Mouse (Mus musculus): Measurements from ENCODE around the gene Srgap1. TPM values are rescaled to one million over a fixed set of nuclear protein-coding genes. Genes with fewer than 3 reads are reported as not detected.

Srgap1 gene
- 10 to 100 TPM; 10.0 to 13.6 TPM for total RNA-seq (2021)
- long read RNA-seq, experiment 1, partial matches to known transcripts, result 0 of 1 reads
- long read RNA-seq, experiment 1, other reads (novel, unspliced or antisense), result 1 of 1 reads
- long read RNA-seq, experiment 2, partial matches to known transcripts, result 0 of 1 reads
- long read RNA-seq, experiment 2, other reads (novel, unspliced or antisense), result 1 of 1 reads

GRCm38 (mm10) chr10:122046904-122047726, at the start of gene Srgap1:
TSS of gene Srgap1 (minus strand) at chr10:122047315.
- DNase-seq (ENCODE audit: low spot score in 2 of 2), result peak in 1 of 2 experiments; percentile 46
- intact Hi-C loops (cut with DNase I), result loop anchor here (5.0 kb wide), 2 partner anchors 90 to 210 kb away; no protein-coding TSS in a partner anchor

GRCm38 (mm10) chr10:122096462-122096979, 49.4 kb upstream of the Srgap1 start:
- intact Hi-C loops (cut with DNase I), result no loop called here
- peak; percentile 31 to 36 for DNase-seq (ENCODE audit: low spot score in 2 of 2)

- DNase-seq (ENCODE audit: low spot score in 2 of 2), result no peak
- intact Hi-C loops (cut with DNase I), result no loop called here
Measured at GRCm38 (mm10) chr10:122090472-122090871, 43.4 kb upstream of the Srgap1 start.

- DNase-seq (ENCODE audit: low spot score in 2 of 2), result no peak
- intact Hi-C loops (cut with DNase I), result no loop called here
Measured at GRCm38 (mm10) chr10:122081352-122081751, 34.2 kb upstream of the Srgap1 start.

GRCm38 (mm10) chr10:122069153-122069552, 22.0 kb upstream of the Srgap1 start:
- intact Hi-C loops (cut with DNase I), result no loop called here
- DNase-seq (ENCODE audit: low spot score in 2 of 2), result no peak

GRCm38 (mm10) chr10:122055826-122056225, 8.7 kb upstream of the Srgap1 start:
- intact Hi-C loops (cut with DNase I), result loop anchor here (10.0 kb wide), 1 partner anchor 291 kb away; no protein-coding TSS in a partner anchor

GRCm38 (mm10) chr10:122054535-122054934, 7.4 kb upstream of the Srgap1 start:
- intact Hi-C loops (cut with DNase I), result loop anchor here (10.0 kb wide), 1 partner anchor 290 kb away; no protein-coding TSS in a partner anchor

More at GRCm38 (mm10) chr10:122055826-122056225, 8.7 kb upstream of the Srgap1 start:
- DNase-seq (ENCODE audit: low spot score in 2 of 2), result no peak

GRCm38 (mm10) chr10:122051831-122052230, 4.7 kb upstream of the Srgap1 start:
- intact Hi-C loops (cut with DNase I), result loop anchor here (1.0 to 10.0 kb wide), 5 partner anchors 287 to 411 kb away; partner anchors contain the start of gene D930020B18Rik
- DNase-seq (ENCODE audit: low spot score in 2 of 2), result peak; percentile 84 to 90

More at GRCm38 (mm10) chr10:122054535-122054934, 7.4 kb upstream of the Srgap1 start:
- peak; percentile 20 to 27 for DNase-seq (ENCODE audit: low spot score in 2 of 2)

- DNase-seq (ENCODE audit: low spot score in 2 of 2), result peak; percentile 58 to 84
- intact Hi-C loops (cut with DNase I), result loop anchor here (5.0 kb wide), 2 partner anchors 91 to 211 kb away; no protein-coding TSS in a partner anchor
Measured at GRCm38 (mm10) chr10:122047727-122048365, 731 bp upstream of the Srgap1 start.

- DNase-seq (ENCODE audit: low spot score in 2 of 2), result no peak
- intact Hi-C loops (cut with DNase I), result loop anchor here (5.0 kb wide), 2 partner anchors 89 to 209 kb away; no protein-coding TSS in a partner anchor
Measured at GRCm38 (mm10) chr10:122046511-122046903, 608 bp downstream of the Srgap1 start.

GRCm38 (mm10) chr10:122045946-122046345, 1.2 kb downstream of the Srgap1 start:
- intact Hi-C loops (cut with DNase I), result loop anchor here (5.0 kb wide), 2 partner anchors 89 to 209 kb away; no protein-coding TSS in a partner anchor
- DNase-seq (ENCODE audit: low spot score in 2 of 2), result no peak

GRCm38 (mm10) chr10:122044926-122045325, 2.2 kb downstream of the Srgap1 start:
- intact Hi-C loops (cut with DNase I), result loop anchor here (5.0 kb wide), 2 partner anchors 88 to 208 kb away; no protein-coding TSS in a partner anchor
- DNase-seq (ENCODE audit: low spot score in 2 of 2), result no peak

- peak in 1 of 2 experiments; percentile 33 for DNase-seq (ENCODE audit: low spot score in 2 of 2)
- intact Hi-C loops (cut with DNase I), result no loop called here
Measured at GRCm38 (mm10) chr10:122040372-122040771, 6.7 kb downstream of the Srgap1 start.

GRCm38 (mm10) chr10:122039566-122039965, 7.5 kb downstream of the Srgap1 start:
- intact Hi-C loops (cut with DNase I), result no loop called here
- DNase-seq (ENCODE audit: low spot score in 2 of 2), result no peak

- DNase-seq (ENCODE audit: low spot score in 2 of 2), result peak; percentile 29 to 34
- intact Hi-C loops (cut with DNase I), result no loop called here
Measured at GRCm38 (mm10) chr10:122038554-122038953, 8.6 kb downstream of the Srgap1 start.

GRCm38 (mm10) chr10:122033271-122033670, 13.8 kb downstream of the Srgap1 start:
- intact Hi-C loops (cut with DNase I), result no loop called here
- no peak for DNase-seq (ENCODE audit: low spot score in 2 of 2)

GRCm38 (mm10) chr10:122030420-122030819, 16.7 kb downstream of the Srgap1 start:
- DNase-seq (ENCODE audit: low spot score in 2 of 2), result no peak
- intact Hi-C loops (cut with DNase I), result no loop called here

GRCm38 (mm10) chr10:122029738-122030137, 17.4 kb downstream of the Srgap1 start:
- intact Hi-C loops (cut with DNase I), result no loop called here
- DNase-seq (ENCODE audit: low spot score in 2 of 2), result no peak

- no peak for DNase-seq (ENCODE audit: low spot score in 2 of 2)
- intact Hi-C loops (cut with DNase I), result no loop called here
Measured at GRCm38 (mm10) chr10:122025198-122025597, 21.9 kb downstream of the Srgap1 start.
